Mouse (Mus musculus): Measurements from ENCODE around the gene Setd1b.

The Setd1b gene

GRCm38 (mm10) chr5:123139722-123140627 is 2.0 kb upstream of the Setd1b start:
- no peak for DNase-seq (ENCODE audit: low spot score in 2 of 2)

GRCm38 (mm10) chr5:123140694-123141554 is 1.1 kb upstream of the Setd1b start:
- peak; percentile 94 to 97 for DNase-seq (ENCODE audit: low spot score in 2 of 2)

GRCm38 (mm10) chr5:123141555-123142160 is 335 bp upstream of the Setd1b start:
- peak in 1 of 2 experiments; percentile 63 for DNase-seq (ENCODE audit: low spot score in 2 of 2)

- DNase-seq (ENCODE audit: low spot score in 2 of 2) = no peak
Measured at GRCm38 (mm10) chr5:123143251-123143970, 1.4 kb downstream of the Setd1b start.

GRCm38 (mm10) chr5:123143971-123144745 is 2.2 kb downstream of the Setd1b start:
- DNase-seq (ENCODE audit: low spot score in 2 of 2) = no peak

- no peak for DNase-seq (ENCODE audit: low spot score in 2 of 2)
Measured at GRCm38 (mm10) chr5:123144746-123145590, 3.0 kb downstream of the Setd1b start.

- DNase-seq (ENCODE audit: low spot score in 2 of 2) = no peak
Measured at GRCm38 (mm10) chr5:123146357-123146756, 4.4 kb downstream of the Setd1b start.

GRCm38 (mm10) chr5:123147569-123147968 is 5.6 kb downstream of the Setd1b start:
- DNase-seq (ENCODE audit: low spot score in 2 of 2) = no peak

GRCm38 (mm10) chr5:123148073-123148722 is 6.2 kb downstream of the Setd1b start:
- DNase-seq (ENCODE audit: low spot score in 2 of 2) = no peak

- peak; percentile 87 to 93 for DNase-seq (ENCODE audit: low spot score in 2 of 2)
Measured at GRCm38 (mm10) chr5:123149451-123150400, 7.7 kb downstream of the Setd1b start.

GRCm38 (mm10) chr5:123150641-123151040 is 8.6 kb downstream of the Setd1b start:
- DNase-seq (ENCODE audit: low spot score in 2 of 2) = no peak

- no peak for DNase-seq (ENCODE audit: low spot score in 2 of 2)
Measured at GRCm38 (mm10) chr5:123151077-123151476, 9.1 kb downstream of the Setd1b start.

- DNase-seq (ENCODE audit: low spot score in 2 of 2) = no peak
Measured at GRCm38 (mm10) chr5:123151707-123152362, 9.8 kb downstream of the Setd1b start.

- DNase-seq (ENCODE audit: low spot score in 2 of 2) = no peak
Measured at GRCm38 (mm10) chr5:123152901-123153300, 10.9 kb downstream of the Setd1b start.

GRCm38 (mm10) chr5:123155425-123155824 is 13.4 kb downstream of the Setd1b start:
- DNase-seq (ENCODE audit: low spot score in 2 of 2) = peak in 1 of 2 experiments; percentile 68

GRCm38 (mm10) chr5:123156763-123157162 is 14.8 kb downstream of the Setd1b start:
- no peak for DNase-seq (ENCODE audit: low spot score in 2 of 2)

- no peak for DNase-seq (ENCODE audit: low spot score in 2 of 2)
Measured at GRCm38 (mm10) chr5:123157972-123158371, 16.0 kb downstream of the Setd1b start.
